Mouse (Mus musculus) heart, adult 2 months (tissue): ENCODE data around the gene Il5. TPM values are rescaled to one million over a fixed set of nuclear protein-coding genes. Genes with fewer than 3 reads are reported as not detected.

Experiments
- DNase-seq, 2 experiments: peaks; one replicate each; pipeline ENCODE4 v3.0.0; 2021
- H3K27ac ChIP-seq: fragments of 200-600 bp; 2 replicates; pipeline ENCODE4 v1.8.1; 2022
- H3K27me3 ChIP-seq: fragments of 200-500 bp; 2 replicates; pipeline ENCODE4 v1.6.1; 2012; ENCODE audit warnings: mild to moderate bottlenecking, low read length, inconsistent platforms, mixed read lengths; ENCODE audit not compliant: control insufficient read depth, insufficient read depth
- H3K36me3 ChIP-seq: fragments of 200-500 bp; 2 replicates; pipeline ENCODE4 v1.6.1; 2012; ENCODE audit warnings: low read length, inconsistent platforms; ENCODE audit not compliant: control insufficient read depth, insufficient read depth
- H3K4me1 ChIP-seq: fragments of 200-500 bp; 2 replicates; pipeline ENCODE4 v1.6.1; 2011; ENCODE audit warnings: low read length; ENCODE audit not compliant: control insufficient read depth, insufficient read depth
- H3K4me3 ChIP-seq: fragments of 200-600 bp; 2 replicates; pipeline ENCODE4 v1.8.1; 2022
- H3K79me2 ChIP-seq: fragments of 200-500 bp; replicated peaks from 2 replicates; pipeline ENCODE4 v1.6.1; 2012; ENCODE audit warnings: mild to moderate bottlenecking, inconsistent platforms, low read length, moderate library complexity, mixed read lengths; ENCODE audit not compliant: control insufficient read depth, insufficient read depth
- H3K9ac ChIP-seq: fragments of 200-500 bp; 2 replicates; pipeline ENCODE4 v1.6.1; 2012; ENCODE audit warnings: low read depth, mild to moderate bottlenecking, control low read depth, inconsistent platforms, low read length, mixed read lengths
- CTCF ChIP-seq: fragments of 200-600 bp; IDR thresholded peaks from 2 replicates; pipeline ENCODE4 v1.8.1; 2022; ENCODE audit warnings: antibody characterized with exemption, mild to moderate bottlenecking, moderate library complexity
- EP300 ChIP-seq: fragments of 200-500 bp; IDR thresholded peaks from 2 replicates; pipeline ENCODE4 v1.6.1; 2011; ENCODE audit warnings: low read depth, low read length, control low read depth; ENCODE audit not compliant: insufficient read depth
- POLR2A ChIP-seq: fragments of 200-500 bp; IDR thresholded peaks from 2 replicates; pipeline ENCODE4 v1.6.1; 2011; ENCODE audit warnings: mild to moderate bottlenecking, low read depth, low read length, control low read depth; ENCODE audit not compliant: insufficient read depth
- WGBS: fragments of 180-500 bp; shearing (Covaris S2); methylation state at CpG from one replicate; pipeline ENCODE4 v1.1.7; 2018; 5-methylcytosine and 5-hydroxymethylcytosine counted together
- intact Hi-C: fragments of 180-260 bp; cut with DNase I; formaldehyde crosslinking; loops from one replicate; pipeline ENCODE4 v1.15.1; 2025
- long read RNA-seq: library from polyadenylated mRNA; stranded (forward); transcript quantifications from one replicate; pipeline ENCODE4 v2.0.0, GENCODE M21; 2021
- polyA plus RNA-seq: library from polyadenylated mRNA; depleted of rRNA; stranded (reverse); fragments of >200 nt; gene quantifications from 2 replicates; pipeline ENCODE4 v1.2.3, GENCODE M21; 2012; rRNA removed
- total RNA-seq, 2 experiments: library from RNA; stranded (reverse); gene quantifications; 2 replicates each; pipeline ENCODE4 v1.2.3; 2021

The Il5 gene
- total RNA-seq (not detected), polyA plus RNA-seq (0.12 and 0.21 TPM in 2 replicates)
- long read RNA-seq = 0 reads

GRCm38 (mm10) chr11:53720715-53721114 lies at the start of gene Il5:
TSS of gene Il5 (plus strand) at chr11:53720794.
- intact Hi-C loops = no loop called here
- DNase-seq = no peak
- 73% methylated on average over 6 of the region's 6 CpGs for WGBS
- no peaks in the 10 kb centered on the region for H3K36me3 ChIP-seq
- H3K27ac ChIP-seq = no peak within 1 kb of the TSS
- no peaks in the 10 kb centered on the region for H3K79me2 ChIP-seq
- H3K9ac ChIP-seq = no peak within 1 kb of the TSS
- no peaks in the 10 kb centered on the region for H3K4me1 ChIP-seq
- TF ChIP-seq CTCF (no peak), POLR2A (no peak), EP300 (no peak)
- H3K27me3 ChIP-seq = no peaks in the 10 kb centered on the region
- H3K4me3 ChIP-seq = no peak within 1 kb of the TSS

GRCm38 (mm10) chr11:53671414-53671813 lies 49.2 kb upstream of the Il5 start:
- intact Hi-C loops = no loop called here
- Histone ChIP-seq H3K36me3 (no peaks in the 10 kb centered on the region; the same call in 1 of the 2 replicates), H3K4me3 (no peak overlapping the region), H3K27me3 (no peaks in the 10 kb centered on the region), H3K4me1 (no peaks in the 10 kb centered on the region), H3K9ac (no peak overlapping the region), H3K27ac (no peak overlapping the region), H3K79me2 (no peaks in the 10 kb centered on the region)
- WGBS = 93% methylated on average over 4 of the region's 4 CpGs
- TF ChIP-seq CTCF (no peak), POLR2A (no peak), EP300 (no peak)
- DNase-seq = no peak

GRCm38 (mm10) chr11:53680141-53680540 lies 40.5 kb upstream of the Il5 start:
- no peaks in the 10 kb centered on the region; the same call in 1 of the 2 replicates for H3K36me3 ChIP-seq
- intact Hi-C loops = no loop called here
- peak overlapping the region; percentile 47 for H3K27ac ChIP-seq
- 36% methylated on average over 4 of the region's 4 CpGs for WGBS
- H3K4me1 ChIP-seq = peaks cover 1% of the 10 kb centered on the region; the same call in 1 of the 2 replicates
- TF ChIP-seq EP300 (no peak), POLR2A (no peak), CTCF (no peak)
- no peaks in the 10 kb centered on the region for H3K27me3 ChIP-seq
- no peak overlapping the region for H3K4me3 ChIP-seq
- no peaks in the 10 kb centered on the region for H3K79me2 ChIP-seq
- DNase-seq = peak in 1 of 2 experiments; percentile 8
- no peak overlapping the region for H3K9ac ChIP-seq

- WGBS = 93% methylated on average over 2 of the region's 2 CpGs
- H3K9ac ChIP-seq = no peak overlapping the region
- intact Hi-C loops = no loop called here
- peaks cover 1% of the 10 kb centered on the region; the same call in 1 of the 2 replicates for H3K4me1 ChIP-seq
- H3K27ac ChIP-seq = no peak overlapping the region
- H3K4me3 ChIP-seq = no peak overlapping the region
- no peaks in the 10 kb centered on the region for H3K79me2 ChIP-seq
- no peaks in the 10 kb centered on the region; the same call in 1 of the 2 replicates for H3K36me3 ChIP-seq
- no peaks in the 10 kb centered on the region for H3K27me3 ChIP-seq
- DNase-seq = no peak
- TF ChIP-seq EP300 (no peak), CTCF (peak; percentile 18; the same call in 1 of the 2 replicates)
Observed at GRCm38 (mm10) chr11:53681686-53682085, 38.9 kb upstream of the Il5 start.

GRCm38 (mm10) chr11:53682170-53682569 lies 38.4 kb upstream of the Il5 start:
- DNase-seq = peak in 1 of 2 experiments; percentile 6
- intact Hi-C loops = no loop called here
- Histone ChIP-seq H3K27ac (no peak overlapping the region), H3K27me3 (no peaks in the 10 kb centered on the region), H3K4me3 (no peak overlapping the region), H3K36me3 (no peaks in the 10 kb centered on the region; the same call in 1 of the 2 replicates), H3K4me1 (peaks cover 1% of the 10 kb centered on the region; the same call in 1 of the 2 replicates), H3K79me2 (no peaks in the 10 kb centered on the region), H3K9ac (no peak overlapping the region)
- TF ChIP-seq CTCF (no peak), POLR2A (no peak), EP300 (no peak)
- 31% methylated on average over 2 of the region's 2 CpGs for WGBS

GRCm38 (mm10) chr11:53682994-53683530 lies 37.5 kb upstream of the Il5 start:
- Histone ChIP-seq H3K79me2 (no peaks in the 10 kb centered on the region), H3K4me3 (no peak overlapping the region), H3K36me3 (no peaks in the 10 kb centered on the region; the same call in 1 of the 2 replicates), H3K4me1 (peaks cover 1% of the 10 kb centered on the region; the same call in 1 of the 2 replicates), H3K9ac (no peak overlapping the region), H3K27me3 (no peaks in the 10 kb centered on the region), H3K27ac (no peak overlapping the region; the same call in 1 of the 2 replicates)
- no peak for TF ChIP-seq CTCF
- no peak for TF ChIP-seq POLR2A
- no peak for TF ChIP-seq EP300
- intact Hi-C loops = no loop called here
- peak; percentile 38 to 41 for DNase-seq
- 30% methylated on average over 9 of the region's 9 CpGs for WGBS
